Mouse (Mus musculus) cerebellum, postnatal 10 days (tissue): ENCODE measurements around the gene Gdap2.

Source experiments
- DNase-seq, 2 experiments: peaks; one replicate each; pipeline ENCODE4 v3.0.0; 2021; ENCODE audit warnings: mixed read lengths in 2 of 2

Gene Gdap2

GRCm38 (mm10) chr3:100162315-100163105, at the start of gene Gdap2, which contains the start of gene Wdr3:
Gene Gdap2 (plus strand): TSS chr3:100162381.
Gene Wdr3 (minus strand): TSS chr3:100162407.
- peak; percentile 96 for DNase-seq

DNA sequence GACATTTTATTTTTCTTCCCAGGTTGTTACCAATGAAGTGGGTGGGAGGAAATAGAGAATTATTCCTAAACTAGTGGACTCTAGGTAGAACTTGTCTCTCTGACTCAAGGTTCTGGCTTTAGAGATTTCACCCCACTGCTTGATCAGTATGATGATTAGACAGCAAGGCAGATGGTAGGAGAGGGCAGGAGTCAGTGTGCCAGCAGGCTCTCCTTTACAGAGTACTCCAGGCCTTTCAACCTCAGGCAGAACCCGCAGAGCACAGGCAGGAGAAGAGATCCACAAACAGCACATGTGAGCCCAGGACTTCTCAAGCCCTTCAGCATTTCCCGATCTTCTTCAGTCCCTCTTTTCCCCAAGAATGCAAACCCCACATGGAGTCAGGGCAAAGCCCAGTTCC, 43.5 kb upstream of the Gdap2 start:
- DNase-seq, result no peak

DNA sequence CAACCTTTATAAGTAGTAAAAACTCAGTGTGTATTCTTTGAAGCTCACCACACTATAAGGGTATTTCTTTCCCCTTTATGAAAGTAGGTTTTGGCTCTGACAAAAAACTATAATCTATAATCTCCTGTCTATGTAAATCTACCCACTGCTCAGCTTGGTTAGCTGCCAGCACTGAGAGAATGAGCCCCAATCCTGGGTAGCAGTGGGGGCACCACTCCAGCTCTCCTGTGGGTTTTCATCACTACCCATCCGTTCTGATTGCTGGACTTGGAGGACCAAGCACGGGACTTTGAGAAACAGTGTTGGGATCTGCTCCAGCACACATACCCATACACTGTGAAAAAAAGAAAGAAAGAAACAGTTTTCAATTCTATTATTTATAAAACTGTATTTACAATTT, 40.2 kb upstream of the Gdap2 start:
- peak; percentile 59 to 80 for DNase-seq

DNA sequence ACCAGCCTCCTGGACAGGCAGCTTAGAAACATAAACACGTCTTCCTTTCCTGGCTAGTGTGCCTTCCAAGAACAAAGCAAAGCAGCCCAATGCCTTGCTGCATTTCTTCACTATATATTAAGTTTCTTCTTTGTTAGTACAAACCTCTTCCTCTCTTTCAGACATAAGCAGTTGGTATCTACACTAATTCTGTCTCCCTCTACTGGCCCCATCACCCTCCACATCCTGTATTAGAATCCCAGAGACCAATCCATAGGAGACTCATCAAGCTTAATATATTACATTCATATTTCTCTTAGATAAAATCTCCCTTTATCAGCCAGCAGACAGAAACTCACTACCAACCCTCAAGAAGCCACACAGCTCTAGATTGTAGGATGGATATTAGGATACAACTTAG, 39.7 kb upstream of the Gdap2 start:
- DNase-seq, result peak; percentile 32 to 41

DNA sequence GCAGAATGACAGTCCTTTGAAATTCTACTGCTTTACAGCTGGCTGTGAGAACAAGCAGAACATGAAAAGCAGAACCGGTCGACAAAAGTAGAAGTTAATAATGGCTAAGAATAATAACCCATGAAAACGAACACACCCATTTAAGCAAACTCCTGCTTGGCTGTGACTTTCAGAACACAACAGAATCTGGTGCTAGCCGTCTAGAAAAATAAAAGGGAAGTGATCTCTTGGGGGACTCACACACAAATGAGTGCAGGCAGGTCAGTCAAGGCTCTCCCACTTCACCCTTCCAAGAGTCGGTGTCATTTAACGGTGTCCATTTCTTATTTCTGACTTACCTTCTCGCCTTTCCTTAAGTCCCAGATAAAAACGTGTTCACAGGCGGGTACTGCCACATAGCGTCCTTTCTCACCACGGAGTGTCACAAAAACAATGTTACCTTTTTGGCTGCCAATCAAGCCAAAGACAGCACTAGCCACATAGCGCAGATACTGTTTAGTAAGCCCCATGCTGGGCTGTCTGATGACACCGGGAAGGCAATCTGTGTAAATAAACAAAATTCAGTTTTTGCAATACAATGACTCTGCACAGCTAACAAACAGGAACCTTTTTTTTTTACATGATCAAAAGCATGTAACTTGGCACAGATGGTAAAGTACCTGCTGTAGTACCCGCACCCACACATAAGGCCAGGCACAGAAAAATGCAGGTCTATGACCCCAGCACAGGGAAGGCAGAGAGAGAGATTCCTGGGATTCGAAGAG, 1.3 kb upstream of the Gdap2 start:
- DNase-seq, result no peak

GRCm38 (mm10) chr3:100161665-100162314, 391 bp upstream of the Gdap2 start:
- DNase-seq, result no peak

- peak; percentile 6 to 21 for DNase-seq
Observed at GRCm38 (mm10) chr3:100163556-100163955, 1.4 kb downstream of the Gdap2 start.

DNA sequence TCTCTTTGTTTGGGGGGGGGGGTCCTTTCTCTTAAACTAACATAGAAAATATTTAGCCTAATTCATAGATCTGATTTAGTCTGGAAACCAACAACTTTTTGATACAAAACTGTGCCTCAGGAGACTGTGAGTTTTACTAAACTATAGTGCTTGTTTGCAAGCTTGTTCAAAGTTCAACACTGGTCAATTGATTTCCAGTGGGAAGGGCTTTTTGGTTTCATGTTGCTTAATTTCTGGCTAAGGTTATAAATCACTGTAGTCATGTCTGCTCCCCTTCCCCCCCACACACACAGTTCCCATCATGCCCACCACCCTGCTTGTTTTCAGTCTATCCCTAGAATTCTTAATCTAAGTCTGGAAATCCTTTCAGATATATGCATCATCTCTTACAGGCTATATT, 2.8 kb downstream of the Gdap2 start:
- DNase-seq, result no peak

- no peak for DNase-seq
Observed at GRCm38 (mm10) chr3:100176031-100176430, 13.8 kb downstream of the Gdap2 start.

GRCm38 (mm10) chr3:100180471-100180870, 18.3 kb downstream of the Gdap2 start:
- DNase-seq, result no peak

GRCm38 (mm10) chr3:100189444-100189843, 27.3 kb downstream of the Gdap2 start:
- peak; percentile 85 to 92 for DNase-seq

- DNase-seq, result no peak
Observed at GRCm38 (mm10) chr3:100189861-100190260, 27.7 kb downstream of the Gdap2 start.

DNA sequence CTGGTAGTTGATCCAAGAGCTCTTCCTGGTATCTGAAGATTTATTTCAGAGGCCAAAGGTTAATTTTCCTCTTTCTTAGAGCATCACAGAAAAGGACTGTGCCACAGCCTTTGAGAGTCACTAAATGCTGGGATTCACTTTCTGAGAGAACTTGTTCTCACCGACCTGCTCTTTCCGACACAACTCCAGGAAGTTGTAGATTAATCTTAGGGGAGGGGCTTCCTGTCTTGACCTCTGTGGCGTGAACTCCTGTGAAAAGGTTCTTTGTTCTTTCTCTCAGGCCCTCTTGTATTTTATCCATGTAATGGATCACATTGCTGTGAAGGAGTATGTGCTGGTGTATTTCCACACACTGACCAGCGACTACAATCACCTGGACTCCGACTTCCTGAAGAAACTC, 32.0 kb downstream of the Gdap2 start:
- no peak for DNase-seq

DNA sequence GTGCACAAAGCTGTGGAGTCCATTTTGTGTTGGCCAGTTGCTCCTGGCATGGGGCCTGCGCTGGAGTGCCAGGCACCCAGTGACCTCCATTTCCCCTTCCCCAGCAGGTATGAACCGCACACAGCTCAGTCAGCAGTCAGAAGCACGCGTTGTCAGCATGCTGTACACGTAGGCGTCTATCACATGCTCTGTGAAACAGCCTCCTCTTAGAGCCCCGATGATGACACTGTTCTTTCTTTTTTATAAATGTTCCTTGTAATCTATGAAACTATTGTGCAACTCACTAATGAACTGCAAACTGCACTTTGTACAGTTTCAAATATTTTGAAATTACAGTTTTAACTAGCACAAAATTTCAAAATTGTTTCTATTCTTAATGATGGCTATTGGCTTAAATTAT, 39.4 kb downstream of the Gdap2 start:
- no peak for DNase-seq

DNA sequence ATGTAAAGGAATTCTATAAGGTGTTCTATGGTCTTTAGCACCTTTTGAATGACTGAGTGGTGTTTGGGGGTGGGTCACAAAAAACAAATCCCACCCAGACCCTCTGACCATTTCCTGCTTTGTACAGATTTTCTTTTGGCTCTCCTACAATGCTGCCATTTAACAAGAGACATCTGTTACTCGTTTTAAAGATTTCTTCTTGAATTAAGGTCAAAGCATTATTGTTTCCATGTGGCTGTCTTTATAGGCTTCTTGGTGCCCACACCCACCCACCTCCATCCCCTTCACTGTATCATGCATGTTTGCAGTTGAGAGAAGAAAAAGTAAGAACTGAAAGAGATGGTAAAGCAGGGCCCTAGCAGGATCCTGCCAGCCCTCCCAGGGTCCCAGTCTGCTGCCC, 44.8 kb downstream of the Gdap2 start:
- no peak for DNase-seq

- DNase-seq, result no peak
Observed at GRCm38 (mm10) chr3:100215469-100215868, 53.3 kb downstream of the Gdap2 start.

DNA sequence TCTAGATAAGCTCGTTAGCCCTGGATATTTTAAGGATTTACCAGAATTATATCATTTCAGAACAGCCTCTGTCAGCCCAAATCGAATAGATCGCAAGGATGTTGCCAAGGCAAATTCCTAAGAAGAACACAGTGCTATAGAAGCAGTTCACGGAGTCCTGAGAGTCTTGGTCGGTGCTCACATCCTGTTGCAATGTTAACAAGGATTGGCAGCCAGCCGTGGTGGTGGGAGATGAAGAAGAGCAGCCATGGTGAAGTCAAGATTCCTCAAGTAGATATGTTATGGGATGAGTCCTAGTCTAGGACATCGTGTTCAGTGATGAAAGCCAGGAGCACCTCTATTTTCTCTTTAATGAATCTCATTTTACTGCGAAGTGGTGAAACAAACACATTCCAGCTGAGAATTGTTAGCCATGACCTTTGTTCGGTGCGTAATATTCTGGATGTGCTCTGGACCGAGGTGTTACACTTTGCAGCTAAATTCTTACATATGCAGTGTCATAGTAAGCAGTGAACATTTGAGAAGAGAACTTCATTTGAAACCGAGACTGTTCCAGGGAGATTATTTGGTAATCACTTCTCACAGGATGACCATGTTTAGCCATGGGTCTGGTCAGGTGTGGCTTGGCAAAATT, 63.3 kb downstream of the Gdap2 start:
- no peak for DNase-seq

GRCm38 (mm10) chr3:100227509-100227908, 65.3 kb downstream of the Gdap2 start:
- no peak for DNase-seq

GRCm38 (mm10) chr3:100228981-100229380, 66.8 kb downstream of the Gdap2 start:
- no peak for DNase-seq

- no peak for DNase-seq
Observed at GRCm38 (mm10) chr3:100236725-100237436, 74.7 kb downstream of the Gdap2 start.

DNA sequence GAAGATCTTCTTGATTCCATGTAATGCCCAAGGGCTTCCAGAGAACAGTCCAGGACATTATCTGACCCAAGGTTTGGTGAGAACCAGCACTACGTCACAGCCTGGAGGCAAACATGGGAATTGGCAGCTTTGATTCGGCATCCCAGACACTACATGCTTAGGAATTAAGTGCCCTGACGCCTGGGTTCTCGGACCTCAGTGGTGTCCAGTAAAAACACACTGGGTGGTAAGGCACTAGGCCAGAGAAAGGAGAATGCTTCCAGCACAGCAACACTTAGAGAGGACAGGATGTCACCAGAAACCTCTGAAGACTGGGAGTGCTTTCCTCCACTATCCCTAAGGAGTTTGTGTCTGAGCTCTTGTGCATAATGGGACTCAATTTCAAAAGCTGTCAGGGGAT, 80.0 kb downstream of the Gdap2 start:
- DNase-seq, result no peak

GRCm38 (mm10) chr3:100246286-100246825, 84.2 kb downstream of the Gdap2 start:
- no peak for DNase-seq
